Mouse (Mus musculus): Measurements from ENCODE around the gene Gm45753.

DNA sequence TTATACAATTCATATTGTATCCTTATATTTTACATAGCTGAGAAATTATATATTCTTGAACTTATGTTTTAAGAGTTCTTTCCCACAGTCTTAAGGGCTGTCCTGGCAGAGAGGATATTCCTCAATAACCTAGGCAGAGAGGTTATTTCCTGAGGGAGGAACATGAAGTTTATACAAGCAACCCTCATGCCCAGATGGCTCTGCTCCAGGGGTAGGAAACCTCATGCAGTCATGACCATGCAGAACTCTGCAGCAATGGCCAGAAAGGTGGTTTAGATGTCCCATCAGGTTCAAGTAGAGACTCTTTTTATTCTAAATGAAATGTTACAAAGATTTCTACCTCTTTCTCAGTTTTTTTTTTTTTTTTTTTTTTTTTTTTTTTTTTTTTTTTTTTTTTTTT lies 39.2 kb downstream of the Gm45753 start:
- TF ChIP-seq FLI1 (IDR thresholded peaks at IDR 0.05; ENCODE audit: low read length), result no peak
- TF ChIP-seq GATA1 (IDR thresholded peaks at IDR 0.05; ENCODE audit: borderline replicate concordance, low read length), result no peak

Measured in megakaryocyte, embryonic 14.5 days (primary cell).